Mouse (Mus musculus): ENCODE data around the gene Ptgfr. TPM values are rescaled to one million over a fixed set of nuclear protein-coding genes. Genes with fewer than 3 reads are reported as not detected.

Gene Ptgfr
- polyA plus RNA-seq, 1 experiment from 2014 or later = 1.5 TPM

DNA sequence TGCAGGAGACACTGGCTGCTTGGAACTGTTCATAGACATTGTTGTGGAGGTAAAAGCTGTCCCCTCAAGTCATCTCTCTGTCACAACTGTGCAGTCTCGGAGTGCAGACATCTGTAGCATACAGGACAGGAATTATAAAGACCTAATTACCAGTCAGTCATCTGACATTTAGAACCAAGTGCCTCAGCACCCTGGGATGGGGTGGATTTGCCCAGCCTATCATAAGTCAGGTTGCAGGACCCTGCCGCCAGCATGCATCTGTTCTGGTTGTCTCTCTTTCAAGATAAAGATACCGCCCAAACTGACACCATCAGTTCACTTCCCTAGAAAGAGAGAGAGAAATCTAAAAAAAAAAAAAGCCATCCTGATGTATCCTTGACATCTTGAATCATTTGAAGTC lies 1.6 kb downstream of the Ptgfr start:
- Histone ChIP-seq H3K27ac (no peak overlapping the region), H3K4me2 (replicated peaks) (no peak overlapping the region), H3K9ac (no peak overlapping the region), H3K9me3 (replicated peaks) (no peaks in the 10 kb centered on the region), H3K36me3 (no peaks in the 10 kb centered on the region), H3K27me3 (peaks cover 23% of the 10 kb centered on the region), H3K4me3 (no peak overlapping the region), H3K4me1 (peaks cover 13% of the 10 kb centered on the region)
- no peak for ATAC-seq (ENCODE audit: low FRiP score)
- 71% methylated on average over 3 of the region's 3 CpGs for WGBS

DNA sequence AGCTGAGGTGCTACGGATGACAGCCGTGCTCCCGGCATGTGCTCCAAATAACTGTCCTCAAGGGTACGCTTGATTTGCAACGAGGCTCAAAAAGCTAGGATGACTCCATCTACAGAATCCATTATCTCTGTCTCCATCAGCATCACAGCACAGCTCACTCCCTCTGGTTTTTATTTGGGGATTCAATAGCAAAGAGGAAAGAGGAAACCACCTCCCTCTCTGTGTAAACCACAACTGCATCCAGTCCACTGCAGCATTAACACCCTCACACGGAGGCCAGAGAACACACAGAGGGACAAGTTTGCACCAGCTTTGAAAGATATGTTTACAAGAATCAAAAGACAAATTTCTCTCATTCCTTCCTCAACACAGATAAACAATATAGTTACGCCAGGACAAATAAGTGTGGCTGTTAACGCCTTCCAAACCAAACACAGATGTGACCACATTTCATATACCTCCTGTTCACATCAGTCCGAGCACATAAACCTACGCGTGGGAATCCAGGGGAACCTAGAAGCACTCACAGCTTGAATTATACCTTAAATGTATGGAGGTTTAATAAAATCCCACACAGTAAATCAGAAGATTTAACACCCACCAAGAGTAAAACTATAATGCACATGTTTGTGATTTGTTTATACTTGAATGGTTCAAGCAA lies 9.3 kb downstream of the Ptgfr start:
- 74% methylated on average over 11 of the region's 11 CpGs for WGBS
- Histone ChIP-seq H3K9ac (no peak overlapping the region), H3K27ac (no peak overlapping the region), H3K27me3 (no peaks in the 10 kb centered on the region), H3K4me2 (replicated peaks) (no peak overlapping the region), H3K36me3 (no peaks in the 10 kb centered on the region), H3K4me1 (no peaks in the 10 kb centered on the region), H3K4me3 (no peak overlapping the region), H3K9me3 (replicated peaks) (no peaks in the 10 kb centered on the region)
- ATAC-seq (ENCODE audit: low FRiP score) = no peak

DNA sequence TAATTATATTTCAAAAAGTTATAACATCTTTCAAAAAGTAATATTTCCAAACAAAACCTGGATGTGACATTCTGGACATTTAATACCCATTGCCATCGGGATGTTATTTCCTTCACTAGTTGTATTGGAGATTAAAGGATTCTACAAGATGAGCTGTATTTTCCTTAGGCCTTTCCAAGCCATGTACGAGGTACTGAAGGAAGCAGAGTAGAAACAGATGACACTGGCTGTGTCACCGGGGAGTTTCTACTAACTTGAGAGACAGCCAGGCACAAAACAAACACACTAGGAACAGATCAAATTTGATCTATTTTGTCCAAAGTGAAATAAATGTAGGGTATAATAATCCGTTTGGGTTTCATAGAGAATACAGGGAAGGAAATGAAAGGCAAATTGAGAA lies 17.6 kb downstream of the Ptgfr start:
- ATAC-seq (ENCODE audit: low FRiP score) = no peak
- WGBS = 80% methylated on average over 4 of the region's 4 CpGs
- Histone ChIP-seq H3K36me3 (no peaks in the 10 kb centered on the region), H3K27me3 (no peaks in the 10 kb centered on the region), H3K4me3 (no peak overlapping the region), H3K4me1 (no peaks in the 10 kb centered on the region), H3K4me2 (replicated peaks) (no peak overlapping the region), H3K9ac (no peak overlapping the region), H3K27ac (no peak overlapping the region), H3K9me3 (replicated peaks) (no peaks in the 10 kb centered on the region)

DNA sequence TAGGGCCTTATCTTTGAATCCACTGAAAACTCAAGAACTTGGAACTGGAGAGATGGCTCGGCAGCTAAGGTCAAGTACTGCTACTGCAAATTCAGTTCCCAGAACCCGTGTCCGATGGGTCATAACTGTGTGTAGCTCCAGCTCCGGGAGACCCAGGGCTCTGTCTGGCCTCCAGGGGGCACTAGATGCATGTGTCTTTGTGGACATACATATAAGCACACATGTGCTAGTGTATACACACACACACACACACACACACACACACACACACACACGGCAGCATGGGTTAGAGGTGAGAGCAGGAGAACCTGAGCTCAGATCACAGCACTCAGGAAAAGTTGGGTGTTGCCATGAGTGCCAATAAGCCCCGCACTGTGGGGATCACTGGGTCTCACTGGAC lies 19.2 kb downstream of the Ptgfr start:
- Histone ChIP-seq H3K27ac (no peak overlapping the region), H3K36me3 (no peaks in the 10 kb centered on the region), H3K4me3 (no peak overlapping the region), H3K4me1 (no peaks in the 10 kb centered on the region), H3K4me2 (replicated peaks) (no peak overlapping the region), H3K27me3 (no peaks in the 10 kb centered on the region), H3K9ac (no peak overlapping the region), H3K9me3 (replicated peaks) (no peaks in the 10 kb centered on the region)
- WGBS = 83% methylated on average over 6 of the region's 6 CpGs
- ATAC-seq (ENCODE audit: low FRiP score) = no peak

DNA sequence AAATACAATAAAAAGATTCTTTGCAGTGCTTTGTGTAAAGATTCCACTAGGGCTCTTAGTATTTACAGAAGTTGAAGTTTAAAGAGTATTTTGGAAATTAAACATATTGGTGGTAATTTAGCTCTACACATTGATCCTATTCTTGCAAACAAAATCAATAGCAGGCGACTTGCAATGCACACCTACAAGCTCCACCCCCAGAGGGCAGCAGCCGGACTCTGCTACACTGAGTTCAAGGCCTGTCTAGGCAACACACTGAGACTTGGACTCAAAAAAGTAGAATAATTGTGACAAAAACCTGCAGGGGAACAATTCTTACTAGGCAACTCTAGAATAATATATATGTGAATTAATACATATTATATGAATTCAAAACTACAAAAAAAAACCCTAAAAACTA lies 28.8 kb downstream of the Ptgfr start:
- no peaks in the 10 kb centered on the region for H3K36me3 ChIP-seq
- WGBS = 59% methylated on average over 2 of the region's 2 CpGs
- no peak overlapping the region for H3K9ac ChIP-seq
- ATAC-seq (ENCODE audit: low FRiP score) = no peak
- no peak overlapping the region for H3K27ac ChIP-seq
- H3K4me1 ChIP-seq = no peaks in the 10 kb centered on the region
- no peak overlapping the region for H3K4me3 ChIP-seq
- H3K4me2 ChIP-seq (replicated peaks) = no peak overlapping the region
- H3K27me3 ChIP-seq = no peaks in the 10 kb centered on the region
- H3K9me3 ChIP-seq (replicated peaks) = no peaks in the 10 kb centered on the region

DNA sequence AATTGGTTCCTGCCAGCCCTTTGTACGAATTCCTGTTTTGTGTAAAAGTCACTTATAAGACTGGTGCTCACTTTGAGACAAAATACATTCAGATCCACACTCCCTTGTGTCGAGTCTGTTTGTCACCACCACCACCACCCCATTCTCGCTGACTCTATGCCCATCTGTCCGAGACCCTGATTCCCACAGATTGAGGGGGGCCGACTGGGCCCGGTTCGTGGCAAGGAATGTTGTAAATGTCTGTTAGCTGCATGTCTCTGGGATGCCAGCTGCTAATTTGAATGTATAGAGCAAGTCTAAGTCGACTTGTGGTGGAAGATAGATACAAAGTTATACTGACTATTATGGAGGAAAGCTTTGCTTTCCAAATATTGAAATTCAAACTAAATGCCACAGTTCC lies 48.8 kb downstream of the Ptgfr start:
- H3K4me3 ChIP-seq = no peak overlapping the region
- no peak overlapping the region for H3K4me2 ChIP-seq (replicated peaks)
- no peak for ATAC-seq (ENCODE audit: low FRiP score)
- H3K27ac ChIP-seq = no peak overlapping the region
- WGBS = 72% methylated on average over 8 of the region's 8 CpGs
- no peaks in the 10 kb centered on the region for H3K9me3 ChIP-seq (replicated peaks)
- no peak overlapping the region for H3K9ac ChIP-seq
- H3K4me1 ChIP-seq = no peaks in the 10 kb centered on the region
- no peaks in the 10 kb centered on the region for H3K36me3 ChIP-seq
- no peaks in the 10 kb centered on the region for H3K27me3 ChIP-seq

DNA sequence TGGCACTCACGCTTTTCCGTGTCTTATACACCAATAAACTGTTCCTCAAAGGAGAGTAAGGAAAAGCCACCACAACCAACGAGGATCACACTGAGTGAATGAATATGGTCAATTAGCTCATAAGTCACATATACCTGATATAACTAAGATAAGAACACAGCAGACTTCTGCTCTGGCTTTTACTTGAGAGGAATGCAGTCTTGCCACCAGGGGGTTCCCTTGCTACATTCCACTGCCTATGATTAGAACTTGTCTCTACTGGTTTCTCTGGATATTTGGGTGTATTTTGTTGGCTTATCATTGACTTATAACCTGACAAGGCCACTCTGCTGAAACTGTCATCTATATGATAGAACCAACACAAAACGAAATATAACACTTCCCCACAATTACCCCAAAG lies 62.3 kb downstream of the Ptgfr start:
- no peak overlapping the region for H3K4me3 ChIP-seq
- WGBS = 73% methylated on average over 4 of the region's 4 CpGs
- H3K36me3 ChIP-seq = no peaks in the 10 kb centered on the region
- no peaks in the 10 kb centered on the region for H3K9me3 ChIP-seq (replicated peaks)
- no peak for ATAC-seq (ENCODE audit: low FRiP score)
- H3K27ac ChIP-seq = no peak overlapping the region
- no peaks in the 10 kb centered on the region for H3K4me1 ChIP-seq
- no peak overlapping the region for H3K9ac ChIP-seq
- no peak overlapping the region for H3K4me2 ChIP-seq (replicated peaks)
- H3K27me3 ChIP-seq = no peaks in the 10 kb centered on the region

DNA sequence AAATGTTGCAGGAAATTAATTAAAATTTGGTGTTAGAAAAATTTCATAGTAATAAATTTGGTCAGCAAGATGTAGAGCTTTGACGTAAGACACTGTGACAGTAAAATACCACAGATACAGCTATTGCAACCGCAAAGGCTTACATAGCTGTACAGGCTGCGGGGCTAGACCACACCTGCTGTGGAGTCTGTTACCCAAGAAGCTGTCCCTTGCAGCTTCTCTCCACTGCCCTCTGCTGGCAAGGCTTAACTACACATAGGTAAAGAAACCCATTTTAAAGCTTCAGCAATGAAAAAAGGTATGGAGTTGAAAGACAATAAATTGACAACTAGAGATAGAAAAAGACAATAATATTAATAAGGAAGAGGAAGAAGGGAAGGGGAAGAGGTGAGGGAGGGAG lies 66.4 kb downstream of the Ptgfr start:
- no peak for ATAC-seq (ENCODE audit: low FRiP score)
- Histone ChIP-seq H3K9me3 (replicated peaks) (no peaks in the 10 kb centered on the region), H3K9ac (no peak overlapping the region), H3K27ac (no peak overlapping the region), H3K4me1 (no peaks in the 10 kb centered on the region), H3K4me2 (replicated peaks) (no peak overlapping the region), H3K36me3 (no peaks in the 10 kb centered on the region), H3K4me3 (no peak overlapping the region), H3K27me3 (no peaks in the 10 kb centered on the region)
- 61% methylated on average over 3 of the region's 3 CpGs for WGBS

DNA sequence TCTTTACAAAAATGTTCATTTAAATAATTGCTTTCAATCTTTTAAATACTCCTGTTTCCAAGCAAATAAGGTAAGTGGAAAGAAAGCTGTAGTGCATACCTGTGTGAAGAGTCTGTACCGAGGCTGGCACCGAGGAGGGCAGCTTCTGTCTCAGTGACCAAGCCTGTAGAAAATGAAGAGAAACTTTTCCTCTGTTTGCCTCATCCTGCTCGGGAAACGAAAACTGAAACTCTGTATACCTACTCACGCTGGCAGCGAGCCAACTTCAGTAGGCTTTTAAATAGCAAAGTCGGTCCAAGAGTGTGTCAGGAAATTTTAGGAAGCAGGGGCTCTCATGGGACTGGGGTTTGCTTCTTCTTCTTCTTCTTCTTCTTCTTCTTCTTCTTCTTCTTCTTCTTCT lies 87.7 kb downstream of the Ptgfr start, which contains the start of gene Ifi44:
TSS of gene Ifi44 (minus strand) at position 224 of the 400 bp plus-strand sequence.
- Histone ChIP-seq H3K36me3 (no peaks in the 10 kb centered on the region), H3K9me3 (replicated peaks) (no peaks in the 10 kb centered on the region), H3K4me1 (no peaks in the 10 kb centered on the region), H3K27ac (no peak within 1 kb of the TSS), H3K9ac (no peak within 1 kb of the TSS), H3K27me3 (no peaks in the 10 kb centered on the region), H3K4me3 (no peak within 1 kb of the TSS), H3K4me2 (replicated peaks) (no peak within 1 kb of the TSS)
- no peak for ATAC-seq (ENCODE audit: low FRiP score)
- WGBS = 78% methylated on average over 7 of the region's 7 CpGs

DNA sequence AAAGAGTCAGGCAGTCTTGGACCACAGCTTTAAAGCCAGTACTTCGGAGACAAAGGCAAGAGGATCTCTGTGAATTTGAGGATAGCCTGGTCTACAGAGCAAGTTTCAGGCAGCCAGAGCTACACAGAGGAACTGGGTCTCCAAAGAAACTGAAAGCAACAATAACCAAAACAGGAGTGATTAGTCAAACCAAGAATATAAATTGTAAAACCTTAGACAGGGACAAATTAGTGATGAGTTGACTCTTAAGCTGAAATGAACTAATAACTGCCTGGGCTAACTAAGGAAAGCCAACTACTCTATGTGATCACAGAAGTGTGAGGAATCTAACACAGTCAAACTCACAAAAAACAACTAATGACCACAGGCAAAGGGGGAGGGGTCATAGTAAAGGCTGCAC lies 88.9 kb downstream of the Ptgfr start:
- no peak overlapping the region for H3K4me2 ChIP-seq (replicated peaks)
- H3K27ac ChIP-seq = no peak overlapping the region
- H3K9me3 ChIP-seq (replicated peaks) = no peaks in the 10 kb centered on the region
- H3K4me3 ChIP-seq = no peak overlapping the region
- H3K9ac ChIP-seq = no peak overlapping the region
- ATAC-seq (ENCODE audit: low FRiP score) = no peak
- 94% methylated on average over 1 of the region's 1 CpGs for WGBS
- H3K27me3 ChIP-seq = no peaks in the 10 kb centered on the region
- no peaks in the 10 kb centered on the region for H3K4me1 ChIP-seq
- H3K36me3 ChIP-seq = no peaks in the 10 kb centered on the region

Other genes starting within 250 kb of the Ptgfr start
- 0.22 and 0.43 TPM in 2 replicates for gene Ifi44, start 87.7 kb downstream of the Ptgfr start, polyA plus RNA-seq (2016; fragmentation: Nextera tagmentation; extraction: Ambion mirVana)
- gene Ifi44l, start 74.7 kb downstream of the Ptgfr start, polyA plus RNA-seq (2016; fragmentation: Nextera tagmentation; extraction: Ambion mirVana) = not detected in 2 replicates

Measured in hindbrain, embryonic 12.5 days (tissue).